Mouse (Mus musculus) urinary bladder, adult 2 months (tissue): ENCODE results near the gene Olfr457. TPM values are rescaled to one million over a fixed set of nuclear protein-coding genes. Genes with fewer than 3 reads are reported as not detected.

ENCODE experiments used
- polyA plus RNA-seq: library from polyadenylated mRNA; depleted of rRNA; stranded (reverse); fragments of >200 nt; gene quantifications from 2 replicates; pipeline ENCODE4 v1.2.3, GENCODE M21; 2012; rRNA removed

Gene Olfr457
- polyA plus RNA-seq, 1 experiment: not detected

Other genes with a start within 250 kb of the Olfr457 start
- gene Gstk1, start 230.4 kb downstream of the Olfr457 start, polyA plus RNA-seq: 34.1 and 35.8 TPM in 2 replicates
- 2.5 and 3.1 TPM in 2 replicates for gene Tmem139, start 214.4 kb downstream of the Olfr457 start, polyA plus RNA-seq
- 32.0 and 35.1 TPM in 2 replicates for gene Casp2, start 211.3 kb downstream of the Olfr457 start, polyA plus RNA-seq
- gene Clcn1, start 189.7 kb downstream of the Olfr457 start, polyA plus RNA-seq: 0.21 and 0.35 TPM in 2 replicates
- gene Fam131b, start 151.7 kb downstream of the Olfr457 start, polyA plus RNA-seq: 0.63 and 0.92 TPM in 2 replicates
- gene Zyx, start 126.7 kb downstream of the Olfr457 start, polyA plus RNA-seq: 124 and 140 TPM in 2 replicates
- gene Epha1, start 103.1 kb downstream of the Olfr457 start, polyA plus RNA-seq: 27.6 and 33.6 TPM in 2 replicates
- gene Tas2r143, start 76.1 kb downstream of the Olfr457 start, polyA plus RNA-seq: 0.47 and 0.49 TPM in 2 replicates
- gene Tas2r135, start 70.9 kb downstream of the Olfr457 start, polyA plus RNA-seq: 0.30 and 0.37 TPM in 2 replicates
- gene Tas2r126, start 41.8 kb downstream of the Olfr457 start, polyA plus RNA-seq: not detected in 2 replicates
- gene Olfr458, start 11.1 kb downstream of the Olfr457 start, polyA plus RNA-seq: not detected in 2 replicates
- not detected in 2 replicates for gene Olfr456, start 10.9 kb upstream of the Olfr457 start, polyA plus RNA-seq
- gene Olfr455, start 71.3 kb upstream of the Olfr457 start, polyA plus RNA-seq: 0.01 TPM in 1 of 2 replicates, not detected in the other
- not detected in 2 replicates for gene Tcaf3, start 121.4 kb upstream of the Olfr457 start, polyA plus RNA-seq
- 4.8 and 7.3 TPM in 2 replicates for gene Tcaf2, start 168.9 kb upstream of the Olfr457 start, polyA plus RNA-seq
- 26.5 and 30.1 TPM in 2 replicates for gene Tcaf1, start 233.8 kb upstream of the Olfr457 start, polyA plus RNA-seq